Mouse (Mus musculus) duodenum, adult 2 months (tissue): ENCODE measurements around the gene Ccdc152. TPM values are rescaled to one million over a fixed set of nuclear protein-coding genes. Genes with fewer than 3 reads are reported as not detected.

ENCODE experiments used
- polyA plus RNA-seq: library from polyadenylated mRNA; depleted of rRNA; stranded (reverse); fragments of >200 nt; gene quantifications from 2 replicates; pipeline ENCODE4 v1.2.3, GENCODE M21; 2012; ENCODE audit warnings: low replicate concordance; rRNA removed

Gene Ccdc152
- 0.27 TPM in 1 of 2 replicates, not detected in the other for polyA plus RNA-seq

DNA sequence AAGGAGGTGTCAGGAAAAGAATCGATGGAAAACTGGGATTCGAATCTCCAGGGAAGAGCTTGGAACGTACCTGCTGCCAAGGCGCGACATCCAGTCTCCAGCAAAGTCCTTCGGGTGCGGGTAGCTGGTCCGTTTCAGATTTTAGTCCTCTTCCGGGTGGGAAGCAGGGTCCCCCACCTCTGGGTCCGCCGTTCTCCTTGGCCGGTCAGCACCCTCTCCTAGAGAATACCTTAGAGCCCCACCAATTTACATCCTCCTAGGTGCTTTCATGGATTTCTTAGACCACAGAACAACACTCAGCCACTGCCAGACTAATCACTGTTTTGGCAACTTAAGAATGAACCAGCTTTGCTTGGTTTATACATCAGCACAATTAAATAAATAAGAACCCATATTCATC lies at the start of gene Ccdc152:
TSS of gene Ccdc152 (minus strand) at position 101 of the 400 bp plus-strand sequence.

DNA sequence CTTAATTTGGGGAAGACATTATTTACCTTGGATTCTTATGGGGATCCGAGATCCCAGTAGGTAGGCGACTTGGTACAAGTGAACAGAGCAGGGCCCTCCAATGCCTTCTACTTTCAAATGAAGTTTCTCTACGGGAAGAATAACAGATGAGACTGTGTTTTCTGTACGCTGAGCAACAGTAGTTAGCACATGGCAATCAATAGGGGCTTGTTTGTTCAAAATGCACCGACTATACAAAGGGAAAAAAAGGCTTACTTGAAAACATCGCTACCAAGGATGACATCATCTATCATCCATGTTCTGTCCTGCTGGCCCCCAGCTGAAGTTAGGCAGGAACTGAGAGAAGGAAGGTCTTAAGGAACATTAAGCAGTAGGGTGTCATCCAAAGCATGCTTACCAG lies 35.1 kb downstream of the Ccdc152 start, which contains the start of gene Selenop:
TSS of gene Selenop (plus strand) at position 301 of the 400 bp plus-strand sequence.

Other genes starting within 250 kb of the Ccdc152 start
- 114 and 1,140 TPM in 2 replicates for gene Selenop, start 35.0 kb downstream of the Ccdc152 start, polyA plus RNA-seq